Mouse (Mus musculus): ENCODE data around the gene Tbc1d1.
A peak's percentile ranks its signal among the peaks of the same experiment; 100 is the strongest.

Tbc1d1 gene

DNA sequence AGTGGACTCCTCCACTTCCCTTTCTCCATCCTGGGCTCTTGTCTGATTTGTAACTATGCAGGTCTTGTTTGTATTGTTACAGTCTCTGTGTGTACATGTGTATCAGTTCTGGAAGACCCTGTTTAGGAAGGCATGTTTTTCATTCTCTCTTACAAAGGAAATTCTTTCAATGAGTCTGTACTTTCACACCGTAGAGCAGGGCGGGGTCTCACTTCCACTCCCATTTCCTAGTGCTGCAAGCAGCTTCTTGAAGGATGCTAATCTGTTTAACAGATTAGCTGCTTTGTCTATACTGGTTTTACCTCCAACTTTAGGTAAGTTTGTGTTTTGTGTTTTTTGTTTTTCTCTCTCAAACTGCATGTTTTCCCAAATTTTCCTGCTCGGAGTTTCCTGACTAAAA, 230.9 kb downstream of the Tbc1d1 start:
- no peak for DNase-seq (ENCODE audit: low spot score)

- DNase-seq (ENCODE audit: low spot score) = peak; percentile 73
Observed at GRCm38 (mm10) chr5:64389202-64389929, 233.3 kb downstream of the Tbc1d1 start.

- DNase-seq (ENCODE audit: low spot score) = no peak
Observed at GRCm38 (mm10) chr5:64391346-64391745, 235.2 kb downstream of the Tbc1d1 start.

- DNase-seq (ENCODE audit: low spot score) = no peak
Observed at GRCm38 (mm10) chr5:64392426-64393020, 236.4 kb downstream of the Tbc1d1 start.

DNA sequence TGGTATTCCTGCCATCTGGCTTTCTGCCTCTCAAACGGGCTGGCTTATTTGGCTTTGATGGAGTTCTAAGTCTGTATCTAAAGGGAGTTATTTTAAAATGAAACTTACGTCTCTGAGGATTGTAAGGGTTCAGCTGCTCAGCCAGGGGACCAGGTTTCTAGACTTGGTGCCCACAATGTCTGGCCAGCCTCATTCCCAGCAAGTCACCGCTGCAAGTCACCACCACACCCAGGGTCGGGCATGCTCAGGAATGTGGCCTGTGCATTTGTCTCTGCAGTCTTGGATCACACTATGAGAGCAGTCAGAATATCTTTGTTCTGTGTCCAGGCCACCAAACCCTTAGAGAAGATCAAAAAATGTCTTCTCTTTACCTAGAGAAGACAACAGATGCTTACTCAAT, 237.4 kb downstream of the Tbc1d1 start:
- no peak for DNase-seq (ENCODE audit: low spot score)

DNA sequence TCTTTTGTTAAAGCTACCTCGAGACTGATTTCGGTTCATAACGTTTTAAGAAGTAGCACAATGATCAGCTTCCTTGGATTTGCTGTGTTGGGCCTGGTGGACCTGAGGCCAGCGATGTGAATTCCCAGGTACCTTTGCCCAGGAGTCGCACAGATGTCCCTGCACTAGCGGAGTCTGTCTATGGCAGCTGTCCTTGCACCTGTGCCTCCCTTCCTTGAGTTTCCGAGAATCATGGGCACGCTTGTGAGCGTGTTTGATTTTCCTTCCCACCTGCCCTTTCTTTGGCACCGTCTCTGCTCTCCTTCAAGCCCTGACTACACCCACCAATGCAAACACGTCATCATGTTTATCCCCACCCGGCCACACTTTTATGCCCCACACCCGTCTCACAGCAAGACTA, 242.1 kb downstream of the Tbc1d1 start:
- no peak for DNase-seq (ENCODE audit: low spot score)

DNA sequence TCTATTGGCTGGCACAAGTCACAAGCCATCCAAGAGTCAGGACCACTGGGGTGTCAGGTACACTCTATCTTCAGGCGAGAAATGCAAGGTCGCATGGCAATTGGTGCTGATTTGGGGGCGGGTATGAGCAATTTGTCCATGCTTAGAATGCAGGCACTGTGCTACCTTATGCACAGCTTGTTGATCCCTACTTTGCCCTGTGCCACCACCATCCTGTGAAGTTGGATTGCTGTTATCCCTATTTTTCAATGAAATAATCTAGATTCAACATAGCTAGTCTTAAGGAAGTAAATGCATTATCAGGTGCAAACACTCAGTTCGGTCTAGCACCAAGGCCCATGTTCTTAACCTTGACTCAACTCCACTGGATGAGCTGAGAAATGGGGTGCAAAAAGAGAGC, 244.6 kb downstream of the Tbc1d1 start:
- DNase-seq (ENCODE audit: low spot score) = no peak
